Mouse (Mus musculus) CH12.LX (cell line): ENCODE results near the gene Gm11114. TPM values are rescaled to one million over a fixed set of nuclear protein-coding genes. Genes with fewer than 3 reads are reported as not detected.

ENCODE experiments used
- DNase-seq: peaks from one replicate; pipeline ENCODE4 v3.0.0-alpha.2; 2013; ENCODE audit errors: extremely low read depth
- H3K27ac ChIP-seq: 2 replicates; pipeline ENCODE4 v1.5.1; 2012; ENCODE audit warnings: low read depth, mild to moderate bottlenecking, control low read depth, moderate library complexity; ENCODE audit not compliant: insufficient read depth
- H3K27me3 ChIP-seq: replicated peaks from 2 replicates; pipeline ENCODE3; 2012; ENCODE audit warnings: inconsistent platforms
- H3K36me3 ChIP-seq, 2 experiments: replicated peaks in 1 of 2; 2 replicates each; pipeline versions ENCODE3 to v1.6.1; 2012; ENCODE audit warnings: inconsistent platforms in 1 of 2, low read length in 1 of 2, mild to moderate bottlenecking in 1 of 2, mixed read lengths in 1 of 2, moderate library complexity in 1 of 2; ENCODE audit not compliant: control insufficient read depth in 1 of 2, insufficient read depth in 1 of 2
- H3K4me1 ChIP-seq, 2 experiments: 2 replicates each; pipeline ENCODE4 v1.6.1; 2012; ENCODE audit warnings: inconsistent platforms in 1 of 2, moderate library complexity in 1 of 2; ENCODE audit not compliant: insufficient read depth in 2 of 2, control insufficient read depth in 1 of 2
- H3K4me2 ChIP-seq: 2 replicates; pipeline ENCODE4 v1.6.1; 2012; ENCODE audit warnings: low read depth, mild to moderate bottlenecking, control low read depth; ENCODE audit not compliant: poor library complexity, insufficient read depth, severe bottlenecking
- H3K4me3 ChIP-seq, 3 experiments: fragments of 150-350 bp in 1 of 3; sonication (generic) in 1 of 3; replicated peaks in 1 of 3; 2 replicates each; pipeline versions ENCODE3 to v1.5.1; 2011 to 2012; ENCODE audit warnings: low read depth in 2 of 3, low read length in 2 of 3, mild to moderate bottlenecking in 2 of 3, moderate library complexity in 2 of 3, control low read depth in 1 of 3, improper control_type of control experiment in 1 of 3, inconsistent platforms in 1 of 3, mixed read lengths in 1 of 3; ENCODE audit not compliant: poor library complexity in 1 of 3
- H3K79me2 ChIP-seq: replicated peaks from 2 replicates; pipeline ENCODE4 v1.6.1; 2012; ENCODE audit warnings: mild to moderate bottlenecking, moderate library complexity; ENCODE audit not compliant: control insufficient read depth, poor library complexity, insufficient read depth, severe bottlenecking; ENCODE audit errors: extremely low read depth
- H3K9ac ChIP-seq: 2 replicates; pipeline ENCODE4 v1.6.1; 2012; ENCODE audit warnings: low read depth, mild to moderate bottlenecking, control low read depth, moderate library complexity; ENCODE audit not compliant: insufficient read depth
- H3K9me3 ChIP-seq: replicated peaks from 2 replicates; pipeline ENCODE3; 2012; ENCODE audit warnings: low read length, inconsistent platforms, mixed read lengths
- BHLHE40 ChIP-seq: IDR thresholded peaks from 2 replicates; pipeline ENCODE4 v1.6.1; 2011; ENCODE audit warnings: mild to moderate bottlenecking, low read depth, low read length, improper control_type of control experiment
- CHD1 ChIP-seq: IDR thresholded peaks from 2 replicates; pipeline ENCODE4 v1.6.1; 2012; ENCODE audit warnings: low read depth, low read length, improper control_type of control experiment, inconsistent platforms
- CHD2 ChIP-seq: IDR thresholded peaks from 2 replicates; pipeline ENCODE4 v1.6.1; 2011; ENCODE audit warnings: low read length, improper control_type of control experiment
- CTCF ChIP-seq, 2 experiments: IDR thresholded peaks in 1 of 2; conservative IDR thresholded peaks in 1 of 2; 2 replicates each; pipeline ENCODE4 v1.5.1; 2011 to 2012; ENCODE audit warnings: low read depth in 2 of 2, low read length in 2 of 2, improper control_type of control experiment in 1 of 2, inconsistent platforms in 1 of 2, mild to moderate bottlenecking in 1 of 2, moderate library complexity in 1 of 2
- E2F4 ChIP-seq: IDR thresholded peaks from 2 replicates; pipeline ENCODE4 v1.6.1; 2011; ENCODE audit warnings: low read depth, low read length, improper control_type of control experiment; ENCODE audit not compliant: insufficient replicate concordance
- ELF1 ChIP-seq: IDR thresholded peaks from 2 replicates; pipeline ENCODE4 v1.6.1; 2014; ENCODE audit warnings: low read depth, mild to moderate bottlenecking, inconsistent platforms, low read length, improper control_type of control experiment
- EP300 ChIP-seq: IDR thresholded peaks from 2 replicates; pipeline ENCODE4 v1.6.1; 2011; ENCODE audit warnings: low read length, improper control_type of control experiment
- ETS1 ChIP-seq: conservative IDR thresholded peaks from 2 replicates; pipeline ENCODE4 v1.6.1; 2012; ENCODE audit warnings: low read depth, mild to moderate bottlenecking, inconsistent platforms, low read length, improper control_type of control experiment, moderate library complexity
- GABPA ChIP-seq: IDR thresholded peaks from 2 replicates; pipeline ENCODE4 v1.6.1; 2012; ENCODE audit warnings: low read depth, low read length, improper control_type of control experiment, inconsistent platforms; ENCODE audit not compliant: insufficient replicate concordance
- HCFC1 ChIP-seq: IDR thresholded peaks from 2 replicates; pipeline ENCODE4 v1.6.1; 2012; ENCODE audit warnings: low read depth, mild to moderate bottlenecking, inconsistent platforms, low read length, improper control_type of control experiment
- IRF4 ChIP-seq: IDR thresholded peaks from 2 replicates; pipeline ENCODE4 v1.6.1; 2014; ENCODE audit warnings: low read depth, mild to moderate bottlenecking, inconsistent platforms, low read length, improper control_type of control experiment
- JUN ChIP-seq: IDR thresholded peaks from 2 replicates; pipeline ENCODE4 v1.6.1; 2011; ENCODE audit warnings: low read depth, mild to moderate bottlenecking, low read length, improper control_type of control experiment, moderate library complexity; ENCODE audit not compliant: insufficient read depth
- JUND ChIP-seq: conservative IDR thresholded peaks from 2 replicates; pipeline ENCODE4 v1.6.1; 2011; ENCODE audit warnings: low read depth, low read length, improper control_type of control experiment
- KAT2A ChIP-seq: IDR thresholded peaks from 2 replicates; pipeline ENCODE4 v1.6.1; 2012; ENCODE audit warnings: low read length, improper control_type of control experiment, inconsistent platforms; ENCODE audit not compliant: insufficient replicate concordance
- MAFK ChIP-seq: IDR thresholded peaks from 2 replicates; pipeline ENCODE4 v1.6.1; 2011; ENCODE audit warnings: low read length, improper control_type of control experiment; ENCODE audit not compliant: insufficient replicate concordance
- MAX ChIP-seq: IDR thresholded peaks from 2 replicates; pipeline ENCODE4 v1.6.1; 2011; ENCODE audit warnings: low read length, improper control_type of control experiment
- MAZ ChIP-seq: IDR thresholded peaks from 2 replicates; pipeline ENCODE4 v1.6.1; 2012; ENCODE audit warnings: low read depth, mild to moderate bottlenecking, inconsistent platforms, low read length, improper control_type of control experiment, moderate library complexity
- MEF2A ChIP-seq: IDR thresholded peaks from 2 replicates; pipeline ENCODE4 v1.6.1; 2014; ENCODE audit warnings: low read depth, mild to moderate bottlenecking, inconsistent platforms, low read length, improper control_type of control experiment, borderline replicate concordance
- MXI1 ChIP-seq: IDR thresholded peaks from 2 replicates; pipeline ENCODE4 v1.6.1; 2011; ENCODE audit warnings: mild to moderate bottlenecking, low read depth, low read length, improper control_type of control experiment
- MYC ChIP-seq: IDR thresholded peaks from 2 replicates; pipeline ENCODE4 v1.6.1; 2011; ENCODE audit warnings: low read depth, mild to moderate bottlenecking, improper control_type of control experiment, low read length
- NELFE ChIP-seq: IDR thresholded peaks from 2 replicates; pipeline ENCODE4 v1.6.1; 2011; ENCODE audit warnings: low read depth, low read length, improper control_type of control experiment
- NRF1 ChIP-seq: IDR thresholded peaks from 2 replicates; pipeline ENCODE4 v1.6.1; 2014; ENCODE audit warnings: low read depth, mild to moderate bottlenecking, inconsistent platforms, low read length, improper control_type of control experiment, moderate library complexity
- PAX5 ChIP-seq: IDR thresholded peaks from 2 replicates; pipeline ENCODE4 v1.6.1; 2012; ENCODE audit warnings: low read length, inconsistent platforms, mixed read lengths
- POLR2A ChIP-seq: IDR thresholded peaks from 2 replicates; pipeline ENCODE4 v1.6.1; 2011; ENCODE audit warnings: low read depth, mild to moderate bottlenecking, improper control_type of control experiment, low read length
- POLR2AphosphoS2 ChIP-seq: IDR thresholded peaks from 2 replicates; pipeline ENCODE4 v1.6.1; 2011; ENCODE audit warnings: low read depth, low read length, improper control_type of control experiment
- RAD21 ChIP-seq: IDR thresholded peaks from 2 replicates; pipeline ENCODE4 v1.6.1; 2011; ENCODE audit warnings: low read depth, mild to moderate bottlenecking, low read length, improper control_type of control experiment, moderate library complexity
- RCOR1 ChIP-seq: conservative IDR thresholded peaks from 2 replicates; pipeline ENCODE4 v1.6.1; 2012; ENCODE audit warnings: low read depth, mild to moderate bottlenecking, inconsistent platforms, low read length, improper control_type of control experiment
- SIN3A ChIP-seq: IDR thresholded peaks from 2 replicates; pipeline ENCODE4 v1.6.1; 2012; ENCODE audit warnings: low read length, improper control_type of control experiment, inconsistent platforms
- SMC3 ChIP-seq: IDR thresholded peaks from 2 replicates; pipeline ENCODE4 v1.6.1; 2011; ENCODE audit warnings: low read depth, low read length, improper control_type of control experiment
- TBP ChIP-seq: conservative IDR thresholded peaks from 2 replicates; pipeline ENCODE4 v1.6.1; 2011; ENCODE audit warnings: low read depth, low read length, improper control_type of control experiment
- TCF12 ChIP-seq: IDR thresholded peaks from 2 replicates; pipeline ENCODE4 v1.6.1; 2014; ENCODE audit warnings: low read depth, mild to moderate bottlenecking, inconsistent platforms, low read length, improper control_type of control experiment
- UBTF ChIP-seq: IDR thresholded peaks from 2 replicates; pipeline ENCODE4 v1.6.1; 2012; ENCODE audit warnings: low read depth, mild to moderate bottlenecking, inconsistent platforms, low read length, improper control_type of control experiment, moderate library complexity
- USF1 ChIP-seq: IDR thresholded peaks from 2 replicates; pipeline ENCODE4 v1.6.1; 2014; ENCODE audit warnings: low read depth, mild to moderate bottlenecking, inconsistent platforms, low read length, improper control_type of control experiment
- USF2 ChIP-seq: conservative IDR thresholded peaks from 2 replicates; pipeline ENCODE4 v1.6.1; 2011; ENCODE audit warnings: low read depth, low read length, improper control_type of control experiment
- ZC3H11A ChIP-seq: IDR thresholded peaks from 2 replicates; pipeline ENCODE4 v1.6.1; 2012; ENCODE audit warnings: low read depth, mild to moderate bottlenecking, inconsistent platforms, low read length, improper control_type of control experiment
- ZKSCAN1 ChIP-seq: IDR thresholded peaks from 2 replicates; pipeline ENCODE4 v1.6.1; 2012; ENCODE audit warnings: low read depth, inconsistent platforms, low read length, improper control_type of control experiment, borderline replicate concordance
- ZMIZ1 ChIP-seq: IDR thresholded peaks from 2 replicates; pipeline ENCODE4 v1.6.1; 2012; ENCODE audit warnings: low read depth, mild to moderate bottlenecking, inconsistent platforms, low read length, improper control_type of control experiment
- ZNF384 ChIP-seq: IDR thresholded peaks from 2 replicates; pipeline ENCODE4 v1.6.1; 2012; ENCODE audit warnings: low read depth, low read length, improper control_type of control experiment, inconsistent platforms
- dilution Hi-C: fragments of 300-500 bp; cut with MboI; formaldehyde crosslinking; loops from 2 replicates; pipeline ENCODE4 v1.14.3; 2020; ENCODE audit warnings: low sequenced_read_pairs; ENCODE audit not compliant: extremely low pct_unique_long_range_greater_than_20kb, extremely low pct_ligation_motif_present
- in situ Hi-C: fragments of 300-500 bp; cut with MboI; formaldehyde crosslinking; loops from 3 replicates; pipeline ENCODE4 v1.14.3; 2019; ENCODE audit warnings: low sequenced_read_pairs, low pct_ligation_motif_present, low pct_unique_long_range_greater_than_20kb, mixed read lengths
- polyA plus RNA-seq: library from polyadenylated mRNA; unstranded; fragments of >175 nt; gene quantifications from 2 replicates; pipeline ENCODE4 v1.2.1, GENCODE M21; 2012; ENCODE audit warnings: low read depth; ENCODE audit not compliant: insufficient read length
- total RNA-seq, 2 experiments: library from RNA; depleted of rRNA; stranded (reverse); fragments of 300-350 nt in 1 of 2; fragments of >200 nt in 1 of 2; gene quantifications; 2 replicates each; pipeline ENCODE4 v1.2.3; 2012 to 2014

Gene Gm11114
- total and polyA plus RNA-seq, 3 experiments = not detected

DNA sequence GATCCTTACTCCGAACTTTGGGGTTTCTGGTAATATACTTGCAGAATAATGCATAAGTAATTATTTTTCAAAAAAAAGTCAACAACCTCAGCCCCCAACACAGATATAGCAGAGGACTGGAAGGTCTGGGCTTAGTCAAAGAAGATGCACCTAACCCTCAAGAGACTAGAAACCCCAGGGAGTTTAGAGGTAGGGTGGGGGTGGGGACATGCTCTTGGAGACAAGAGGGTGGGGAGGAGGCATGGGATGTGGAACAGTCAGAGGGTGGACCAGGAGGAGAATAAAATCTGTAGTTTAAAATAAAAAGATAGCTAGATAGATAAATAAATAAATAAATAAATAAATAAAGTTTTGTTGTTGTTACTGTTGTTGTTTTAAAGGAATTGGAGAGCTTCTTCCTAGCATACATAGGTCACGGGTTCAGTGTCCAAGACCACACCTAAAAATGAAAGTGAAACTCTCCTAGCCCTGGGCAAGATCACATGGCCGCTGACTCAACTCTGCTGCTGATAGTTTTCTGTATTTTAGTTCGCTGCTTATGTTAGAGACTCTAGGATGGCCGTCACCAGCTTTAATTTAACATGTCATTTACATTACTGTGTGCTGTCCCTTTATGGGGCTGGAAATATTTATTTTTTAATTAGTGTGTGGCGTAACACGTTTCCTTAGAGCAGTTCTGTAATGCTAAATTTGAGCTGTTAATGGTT, 44.7 kb downstream of the Gm11114 start:
- no peak overlapping the region for H3K4me3 ChIP-seq
- TF ChIP-seq HCFC1 (no peak; the same call in 1 of the 2 replicates), CHD1 (no peak; the same call in 1 of the 2 replicates), NRF1 (no peak), JUN (peak; percentile 75), UBTF (no peak), ZNF384 (peak; percentile 67; the same call in 1 of the 2 replicates), CTCF (conservative IDR thresholded peaks at IDR 0.05 in 1 of 2, IDR thresholded peaks at IDR 0.05 in 1 of 2; ENCODE audit: low read depth in 2 of 2, low read length in 2 of 2) (no peak), TBP (peak; percentile 56; the same call in 1 of the 2 replicates), POLR2AphosphoS2 (no peak), GABPA (no peak), ZC3H11A (no peak), ELF1 (no peak), RCOR1 (no peak; the same call in 1 of the 2 replicates), RAD21 (no peak; the same call in 1 of the 2 replicates), MEF2A (peak; percentile 82), BHLHE40 (peak; percentile 89), USF2 (peak; percentile 68), IRF4 (peak; percentile 97), MAFK (0 out of 2 replicates have a peak, but pooled peaks have one; percentile 35), KAT2A (no peak), JUND (peak; percentile 70), EP300 (peak; percentile 89), ZKSCAN1 (no peak), TCF12 (peak; percentile 60; the same call in 1 of the 2 replicates), NELFE (no peak), MXI1 (no peak; the same call in 1 of the 2 replicates), POLR2A (0 out of 2 replicates have a peak, but pooled peaks have one; percentile 54), ETS1 (peak; percentile 94), CHD2 (peak; percentile 73), MYC (peak; percentile 86), SMC3 (no peak), E2F4 (0 out of 2 replicates have a peak, but pooled peaks have one; percentile 26), SIN3A (peak; percentile 61), PAX5 (no peak), MAZ (peak; percentile 76), ZMIZ1 (no peak), USF1 (peak; percentile 81), MAX (peak; percentile 91)
- H3K4me2 ChIP-seq = peak overlapping the region; percentile 47; the same call in 1 of the 2 replicates
- dilution Hi-C loops (no loop called here), in situ Hi-C loops (no loop called here)
- no peaks in the 10 kb centered on the region for H3K27me3 ChIP-seq
- no peaks in the 10 kb centered on the region for H3K79me2 ChIP-seq
- no peak overlapping the region for H3K9ac ChIP-seq
- no peaks in the 10 kb centered on the region for H3K9me3 ChIP-seq
- H3K36me3 ChIP-seq = no peaks in the 10 kb centered on the region
- H3K4me1 ChIP-seq = peaks cover 11 to 13% of the 10 kb centered on the region in 2 experiments; a peak in 3 of 4 replicates
- no peak overlapping the region for H3K27ac ChIP-seq
- peak; percentile 79 for DNase-seq
